Mouse (Mus musculus) midbrain, postnatal 0 days (tissue): Measurements from ENCODE around the gene Nim1k. TPM values are rescaled to one million over a fixed set of nuclear protein-coding genes. Genes with fewer than 3 reads are reported as not detected.

Experiments used
- ATAC-seq: fragments of 200-750 bp; cut with Nextera tagmentation; 2 replicates; pipeline ENCODE4 v1.8.0; 2017; ENCODE audit warnings: moderate number of reproducible peaks, mild to moderate bottlenecking, moderate TSS enrichment, moderate library complexity; ENCODE audit not compliant: low FRiP score
- DNase-seq: peaks from one replicate; pipeline ENCODE4 v3.0.0-alpha.2; 2015; ENCODE audit warnings: low spot score
- H3K27ac ChIP-seq: fragments of 300-500 bp; sonication (generic); 2 replicates; pipeline ENCODE4 v1.5.1; 2014; ENCODE audit warnings: low read depth, mild to moderate bottlenecking, low read length, mixed read lengths
- H3K27me3 ChIP-seq: fragments of 300-500 bp; sonication (generic); 2 replicates; pipeline ENCODE4 v1.6.1; 2014; ENCODE audit warnings: low read length, control low read depth, mixed read lengths; ENCODE audit not compliant: insufficient read depth
- H3K36me3 ChIP-seq: fragments of 300-500 bp; sonication (generic); 2 replicates; pipeline ENCODE4 v1.6.1; 2014; ENCODE audit warnings: low read length, control low read depth, mixed read lengths; ENCODE audit not compliant: insufficient read depth
- H3K4me1 ChIP-seq: fragments of 300-500 bp; sonication (generic); 2 replicates; pipeline ENCODE4 v1.6.1; 2014; ENCODE audit warnings: mild to moderate bottlenecking, control low read depth, antibody characterized with exemption, low read length, mixed read lengths; ENCODE audit not compliant: insufficient read depth
- H3K4me2 ChIP-seq: fragments of 300-500 bp; sonication (generic); 2 replicates; pipeline ENCODE4 v1.6.1; 2014; ENCODE audit warnings: low read depth, mild to moderate bottlenecking, low read length, mixed read lengths; ENCODE audit not compliant: poor library complexity, severe bottlenecking
- H3K4me3 ChIP-seq: fragments of 300-500 bp; sonication (generic); 2 replicates; pipeline ENCODE4 v1.5.1; 2014; ENCODE audit warnings: low read depth, mild to moderate bottlenecking, low read length, moderate library complexity
- H3K9ac ChIP-seq: fragments of 300-500 bp; sonication (generic); replicated peaks from 2 replicates; pipeline ENCODE4 v1.6.1; 2014; ENCODE audit warnings: mild to moderate bottlenecking, low read length, moderate library complexity, mixed read lengths; ENCODE audit not compliant: poor library complexity, severe bottlenecking
- H3K9me3 ChIP-seq: fragments of 300-500 bp; sonication (generic); 2 replicates; pipeline ENCODE4 v1.6.1; 2016; ENCODE audit warnings: low read length, control low read depth
- CTCF ChIP-seq: IDR thresholded peaks from 2 replicates; pipeline ENCODE4 v1.5.1; 2016; ENCODE audit warnings: antibody characterized with exemption, mild to moderate bottlenecking
- WGBS: fragments of 180-500 bp; shearing (Covaris S2); extraction: QIAGEN DNeasy Blood & Tissue Kit; methylation state at CpG from one replicate; pipeline ENCODE4 v1.1.7; 2014; 5-methylcytosine and 5-hydroxymethylcytosine counted together
- polyA plus RNA-seq: library from polyadenylated mRNA; unstranded; fragments of >200 nt; fragmentation: Nextera tagmentation; extraction: Ambion mirVana; gene quantifications from 2 replicates; pipeline ENCODE4 v1.2.1, GENCODE M21; 2015
- total RNA-seq: library from RNA; depleted of rRNA; stranded (reverse); fragments of >200 nt; gene quantifications from 2 replicates; pipeline ENCODE4 v1.2.3, GENCODE M21; 2014

The Nim1k gene
- total and polyA plus RNA-seq, 2 experiments from 2014 or later: 8.6 to 9.5 TPM

DNA sequence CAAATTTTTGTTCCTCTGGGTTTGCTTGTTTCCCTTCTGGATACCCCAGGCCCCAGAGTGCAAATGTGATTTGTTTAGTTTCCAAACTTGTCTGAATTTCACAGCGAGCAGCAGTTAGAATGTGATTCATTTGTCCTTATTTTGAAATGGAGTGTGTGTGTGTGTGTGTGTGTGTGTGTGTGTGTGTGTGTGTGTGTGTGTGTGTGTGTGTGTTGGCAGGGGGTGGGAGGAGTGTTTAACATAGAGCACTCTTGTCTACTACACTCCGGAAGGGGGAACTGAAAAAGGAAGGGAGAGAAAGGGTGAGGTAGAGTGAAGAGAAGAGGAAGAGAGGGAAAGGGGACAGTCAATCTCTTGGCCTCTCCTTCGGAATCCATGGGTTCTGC lies 1.1 kb downstream of the Nim1k start:
- Histone ChIP-seq H3K9me3 (no peaks in the 10 kb centered on the region), H3K27me3 (no peaks in the 10 kb centered on the region), H3K27ac (peak overlapping the region; percentile 86; the same call in 1 of the 2 replicates), H3K4me3 (peak overlapping the region; percentile 77), H3K4me1 (peaks cover 8% of the 10 kb centered on the region; the same call in 1 of the 2 replicates), H3K4me2 (peak overlapping the region; percentile 89), H3K9ac (peak overlapping the region; percentile 87), H3K36me3 (no peaks in the 10 kb centered on the region)
- no peak for ATAC-seq
- peak; percentile 8 for DNase-seq
- WGBS: 21% methylated on average over 3 of the region's 3 CpGs
- TF ChIP-seq CTCF: no peak

DNA sequence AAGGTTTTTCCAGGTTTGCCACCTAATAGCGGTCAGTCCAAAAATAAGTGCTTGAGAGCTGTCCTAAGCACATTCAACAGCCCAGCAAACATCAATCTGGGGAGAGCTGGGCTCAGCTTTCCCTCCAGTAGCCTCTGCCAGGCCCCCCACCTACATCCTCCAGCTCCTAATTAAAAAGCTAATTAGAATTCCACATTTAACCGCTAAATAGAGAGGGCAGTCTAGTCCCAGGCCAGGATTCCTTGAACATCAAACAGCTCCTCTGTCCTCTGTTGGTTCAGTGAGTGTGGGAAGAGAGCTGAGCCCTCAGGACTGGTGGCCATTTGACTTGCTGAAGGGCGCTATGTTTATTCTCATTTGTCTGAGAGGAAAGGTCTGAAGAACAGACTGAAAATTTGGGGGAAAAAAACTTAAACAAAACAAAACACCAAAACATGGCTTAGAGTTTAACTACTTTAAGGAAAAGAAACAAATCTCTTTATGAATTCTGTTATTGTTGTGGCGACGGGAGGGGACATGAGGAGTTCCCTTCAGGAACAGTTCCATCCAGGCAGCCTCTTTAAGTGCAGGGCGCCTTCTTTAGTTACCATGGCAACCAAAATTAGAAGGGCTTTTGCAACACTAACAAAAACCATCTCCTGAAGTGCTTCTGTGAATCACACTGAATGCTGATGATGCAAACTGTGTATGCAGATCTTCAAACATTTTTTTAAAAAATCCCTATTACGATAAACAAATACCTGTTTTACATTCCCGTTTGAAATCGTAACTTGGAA lies 1.6 kb downstream of the Nim1k start:
- no peak overlapping the region; the same call in 1 of the 2 replicates for H3K4me3 ChIP-seq
- peak; percentile 67 for DNase-seq

DNA sequence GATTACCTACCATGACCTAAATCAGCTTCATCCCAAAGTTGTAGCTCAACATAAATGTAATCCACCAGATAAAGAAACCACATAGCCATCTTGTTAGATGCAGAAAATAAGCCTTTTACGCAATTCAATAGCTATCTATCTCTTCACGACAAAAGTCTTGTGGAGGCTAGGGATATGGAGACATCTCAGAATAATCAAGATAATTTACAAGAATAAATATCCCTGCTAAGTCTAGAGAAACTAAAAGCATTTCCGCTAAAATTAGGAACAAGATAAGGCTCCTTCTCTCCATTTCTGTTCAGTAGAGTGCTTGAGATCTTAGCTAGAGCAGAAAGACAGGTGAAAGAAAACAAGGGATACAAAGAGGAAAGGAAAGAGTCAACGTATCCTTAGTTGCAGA lies 8.8 kb downstream of the Nim1k start:
- ATAC-seq: no peak
- 90% methylated on average over 4 of the region's 4 CpGs for WGBS
- Histone ChIP-seq H3K27ac (no peak overlapping the region), H3K36me3 (no peaks in the 10 kb centered on the region), H3K27me3 (no peaks in the 10 kb centered on the region), H3K9ac (no peak overlapping the region), H3K4me1 (peaks cover 2% of the 10 kb centered on the region; the same call in 1 of the 2 replicates), H3K4me2 (no peak overlapping the region), H3K9me3 (no peaks in the 10 kb centered on the region), H3K4me3 (no peak overlapping the region)
- no peak for DNase-seq
- TF ChIP-seq CTCF: no peak

More for the DNA sequence above, 1.6 kb downstream of the Nim1k start:
- Histone ChIP-seq H3K36me3 (no peaks in the 10 kb centered on the region), H3K4me2 (peak overlapping the region; percentile 89), H3K9me3 (no peaks in the 10 kb centered on the region), H3K27me3 (no peaks in the 10 kb centered on the region), H3K9ac (no peak overlapping the region), H3K4me1 (peaks cover 8% of the 10 kb centered on the region; the same call in 1 of the 2 replicates), H3K27ac (peak overlapping the region; percentile 86; the same call in 1 of the 2 replicates)
- ATAC-seq: no peak
- TF ChIP-seq CTCF: no peak
- 43% methylated on average over 9 of the region's 9 CpGs for WGBS

DNA sequence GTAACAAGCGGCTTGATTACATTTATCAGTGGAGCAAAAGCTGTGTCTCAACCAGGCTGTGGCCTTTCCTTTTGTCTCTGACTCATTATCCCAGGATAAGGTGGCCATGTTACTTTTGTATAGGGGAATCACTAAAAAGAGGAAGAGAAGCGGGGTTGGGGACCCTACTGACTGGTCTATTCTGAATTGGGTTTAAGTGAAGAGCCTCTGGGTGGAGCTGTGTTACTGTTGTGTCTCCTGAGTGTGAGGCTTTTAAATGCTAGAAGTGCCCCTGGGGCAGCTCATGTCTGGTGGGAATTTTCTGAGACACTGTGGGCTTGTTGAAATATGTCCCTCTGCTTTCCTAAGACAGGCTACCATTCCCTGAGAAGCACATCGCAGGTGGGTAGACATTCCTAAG lies 12.2 kb downstream of the Nim1k start:
- H3K4me3 ChIP-seq: no peak overlapping the region
- H3K4me1 ChIP-seq: peaks cover 8% of the 10 kb centered on the region; the same call in 1 of the 2 replicates
- no peaks in the 10 kb centered on the region for H3K36me3 ChIP-seq
- DNase-seq (no peak), ATAC-seq (no peak)
- 77% methylated on average over 3 of the region's 3 CpGs for WGBS
- no peak overlapping the region for H3K9ac ChIP-seq
- H3K27ac ChIP-seq: no peak overlapping the region
- no peaks in the 10 kb centered on the region for H3K9me3 ChIP-seq
- no peak overlapping the region for H3K4me2 ChIP-seq
- TF ChIP-seq CTCF: no peak
- H3K27me3 ChIP-seq: no peaks in the 10 kb centered on the region

DNA sequence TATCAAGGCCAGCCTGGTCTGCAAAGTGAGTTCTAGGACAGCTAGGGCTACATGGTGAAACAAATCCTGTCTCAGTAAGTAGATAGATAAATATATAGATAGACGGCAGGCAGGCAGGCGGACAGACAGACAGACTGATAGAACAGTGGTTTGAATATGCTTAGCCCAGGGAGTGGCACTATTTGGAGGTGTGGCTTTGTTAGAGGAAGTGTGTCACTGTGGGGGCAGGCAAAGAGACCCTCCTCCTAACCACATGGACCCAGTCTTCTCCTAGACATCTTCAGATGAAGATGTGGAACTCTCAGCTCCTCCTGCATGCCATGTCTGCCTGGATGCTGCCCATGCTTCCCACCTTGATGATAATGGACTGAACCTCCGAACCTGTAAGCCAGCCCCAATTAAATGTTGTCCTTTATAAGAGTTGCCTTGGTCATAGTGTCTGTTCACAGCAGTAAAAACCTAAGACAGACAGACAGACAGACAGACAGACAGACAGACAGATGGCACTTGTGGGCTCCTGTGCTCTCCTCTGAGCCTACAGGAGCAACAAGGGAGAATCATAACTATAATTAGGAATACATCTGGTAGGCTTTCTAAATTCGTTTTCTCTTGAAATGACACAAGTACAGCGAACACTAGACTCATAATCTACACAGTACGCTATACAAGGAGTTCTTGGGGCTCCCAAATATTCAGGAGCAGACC lies 12.8 kb downstream of the Nim1k start:
- no peak for TF ChIP-seq CTCF
- Histone ChIP-seq H3K4me2 (no peak overlapping the region), H3K36me3 (no peaks in the 10 kb centered on the region), H3K27ac (no peak overlapping the region), H3K4me3 (no peak overlapping the region), H3K27me3 (no peaks in the 10 kb centered on the region), H3K9ac (no peak overlapping the region), H3K9me3 (no peaks in the 10 kb centered on the region), H3K4me1 (peaks cover 8% of the 10 kb centered on the region; the same call in 1 of the 2 replicates)
- DNase-seq: no peak
- no peak for ATAC-seq
- WGBS: 93% methylated on average over 6 of the region's 6 CpGs
